Mouse (Mus musculus) intestine, embryonic 14.5 days (tissue): ENCODE results near the gene Slc44a1. TPM values are rescaled to one million over a fixed set of nuclear protein-coding genes. Genes with fewer than 3 reads are reported as not detected.

Source experiments
- ATAC-seq: fragments of 200-750 bp; cut with Nextera tagmentation; replicated peaks from 2 replicates; pipeline ENCODE4 v1.8.0; 2017; ENCODE audit warnings: low read depth, moderate number of reproducible peaks, moderate TSS enrichment, moderate library complexity; ENCODE audit not compliant: low FRiP score, low TSS enrichment
- DNase-seq: peaks from one replicate; pipeline ENCODE4 v3.0.0-alpha.2; 2018; ENCODE audit warnings: low spot score
- H3K27ac ChIP-seq: fragments of 300-500 bp; sonication (generic); 2 replicates; pipeline ENCODE4 v1.5.1; 2014; ENCODE audit warnings: low read depth, mild to moderate bottlenecking, control low read depth
- H3K27me3 ChIP-seq: fragments of 300-500 bp; sonication (generic); replicated peaks from 2 replicates; pipeline ENCODE4 v1.6.1; 2014; ENCODE audit warnings: low read length, control low read depth; ENCODE audit not compliant: control insufficient read depth, insufficient read depth
- H3K36me3 ChIP-seq: fragments of 300-500 bp; sonication (generic); 2 replicates; pipeline ENCODE4 v1.6.1; 2014; ENCODE audit warnings: low read length, control low read depth; ENCODE audit not compliant: control insufficient read depth, insufficient read depth
- H3K4me1 ChIP-seq: fragments of 300-500 bp; sonication (generic); replicated peaks from 2 replicates; pipeline ENCODE4 v1.6.1; 2014; ENCODE audit warnings: low read length, control low read depth, mixed read lengths; ENCODE audit not compliant: control insufficient read depth, insufficient read depth
- H3K4me2 ChIP-seq: fragments of 300-500 bp; sonication (generic); 2 replicates; pipeline ENCODE4 v1.6.1; 2014; ENCODE audit warnings: low read length
- H3K4me3 ChIP-seq: fragments of 300-500 bp; sonication (generic); 2 replicates; pipeline ENCODE4 v1.5.1; 2014; ENCODE audit warnings: low read depth, low read length, control low read depth, mixed read lengths
- H3K9ac ChIP-seq: fragments of 300-500 bp; sonication (generic); 2 replicates; pipeline ENCODE4 v1.6.1; 2014; ENCODE audit warnings: mild to moderate bottlenecking, low read length
- H3K9me3 ChIP-seq: fragments of 300-500 bp; sonication (generic); 2 replicates; pipeline ENCODE4 v1.6.1; 2016; ENCODE audit warnings: low read length, control low read depth; ENCODE audit not compliant: control insufficient read depth
- WGBS: fragments of 180-500 bp; shearing (Covaris S2); extraction: QIAGEN DNeasy Blood & Tissue Kit; methylation state at CpG from one replicate; pipeline ENCODE4 v1.1.7; 2014; 5-methylcytosine and 5-hydroxymethylcytosine counted together
- polyA plus RNA-seq: library from polyadenylated mRNA; unstranded; fragments of >200 nt; fragmentation: Nextera tagmentation; extraction: Ambion mirVana; gene quantifications from 2 replicates; pipeline ENCODE4 v1.2.1, GENCODE M21; 2014

Slc44a1 gene
- polyA plus RNA-seq, 1 experiment from 2014 or later = 75.1 TPM

DNA sequence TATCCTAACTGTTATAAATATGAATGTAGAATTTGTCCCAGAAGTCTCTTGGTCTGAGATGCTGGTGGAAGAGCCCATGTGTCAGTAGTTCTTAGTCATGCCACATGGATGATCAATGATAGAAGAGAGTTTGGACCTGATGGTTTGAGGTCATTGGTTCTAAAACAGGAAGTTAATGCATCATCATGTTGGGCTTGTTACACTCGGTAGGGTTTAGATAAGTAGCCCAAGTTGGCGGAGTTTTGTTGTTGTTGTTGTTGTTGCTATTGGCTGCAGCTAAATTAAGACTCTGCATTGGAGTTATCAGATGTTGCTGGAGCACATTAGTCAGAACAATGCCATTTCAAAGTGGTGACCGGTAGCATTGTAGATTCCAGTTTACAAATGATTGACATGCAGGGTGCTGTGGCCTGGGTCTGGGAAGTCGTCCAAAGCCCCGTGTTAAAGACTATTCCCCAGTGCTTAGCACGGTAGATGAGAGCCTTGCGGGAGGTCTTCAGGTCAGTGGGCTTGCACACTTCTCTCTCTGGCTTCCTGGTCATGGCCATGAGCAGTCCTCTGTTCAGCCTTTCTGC lies 198.4 kb downstream of the Slc44a1 start:
- no peaks in the 10 kb centered on the region for H3K27me3 ChIP-seq
- no peak overlapping the region for H3K9ac ChIP-seq
- no peak overlapping the region for H3K4me3 ChIP-seq
- ATAC-seq (no peak), DNase-seq (peak; percentile 46)
- H3K4me1 ChIP-seq = no peaks in the 10 kb centered on the region; the same call in 1 of the 2 replicates
- 0 out of 2 replicates have a peak, but pooled peaks cover 3% of the 10 kb centered on the region for H3K36me3 ChIP-seq
- WGBS = 89% methylated on average over 7 of the region's 7 CpGs
- no peak overlapping the region for H3K27ac ChIP-seq
- H3K4me2 ChIP-seq = no peak overlapping the region
- peaks cover 5% of the 10 kb centered on the region for H3K9me3 ChIP-seq

DNA sequence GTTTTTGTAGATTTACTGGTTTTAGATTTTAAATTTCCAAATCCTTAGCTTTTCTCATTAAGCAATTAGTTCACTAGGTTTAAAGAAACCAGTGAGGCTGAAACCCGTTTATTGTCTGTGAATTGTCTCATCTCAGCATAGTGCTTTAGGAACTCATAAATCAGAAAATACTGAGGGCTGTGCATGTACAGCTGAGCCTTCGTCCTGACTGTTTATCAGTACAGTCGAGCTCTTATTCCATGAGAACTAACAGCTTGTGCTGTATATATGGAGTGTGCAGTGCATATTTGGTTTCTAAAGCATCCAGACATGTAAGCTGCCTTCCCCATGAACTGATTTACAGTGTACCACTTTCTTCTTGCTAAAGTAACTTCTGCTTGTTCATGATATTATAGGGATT lies 217.8 kb downstream of the Slc44a1 start:
- Histone ChIP-seq H3K27ac (no peak overlapping the region), H3K4me3 (no peak overlapping the region), H3K27me3 (no peaks in the 10 kb centered on the region), H3K9me3 (no peaks in the 10 kb centered on the region), H3K36me3 (peaks cover 21% of the 10 kb centered on the region), H3K4me1 (no peaks in the 10 kb centered on the region), H3K9ac (no peak overlapping the region), H3K4me2 (no peak overlapping the region)
- WGBS = 28% methylated on average over 3 of the region's 3 CpGs
- DNase-seq (no peak), ATAC-seq (no peak)

DNA sequence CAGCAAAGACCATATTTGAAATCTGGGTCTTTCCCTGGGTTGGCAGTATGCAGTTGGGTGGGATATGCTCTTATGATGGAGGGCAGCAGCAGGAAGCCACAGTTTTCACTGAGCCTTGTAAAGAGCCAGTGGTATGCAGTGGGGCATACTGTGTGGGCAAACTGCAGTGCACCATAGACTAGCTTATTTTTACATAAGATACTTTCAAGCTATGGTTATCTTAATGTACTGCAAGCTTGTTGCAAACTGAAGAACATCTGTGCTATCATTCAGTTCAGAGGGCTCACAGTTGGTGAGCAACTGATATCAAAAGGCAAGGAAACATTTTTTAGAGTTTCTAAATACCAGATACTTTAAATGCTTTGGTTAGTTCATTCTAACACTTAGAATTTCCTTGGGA lies 220.5 kb downstream of the Slc44a1 start:
- no peak overlapping the region for H3K4me2 ChIP-seq
- DNase-seq = no peak
- H3K4me1 ChIP-seq = no peaks in the 10 kb centered on the region
- no peak for ATAC-seq
- no peak overlapping the region for H3K9ac ChIP-seq
- H3K9me3 ChIP-seq = no peaks in the 10 kb centered on the region
- H3K36me3 ChIP-seq = peaks cover 5% of the 10 kb centered on the region; the same call in 1 of the 2 replicates
- H3K4me3 ChIP-seq = no peak overlapping the region
- no peak overlapping the region for H3K27ac ChIP-seq
- no peaks in the 10 kb centered on the region for H3K27me3 ChIP-seq

Other genes with a start within 250 kb of the Slc44a1 start
- gene Fsd1l, start 191.1 kb downstream of the Slc44a1 start, polyA plus RNA-seq = 15.0 and 17.7 TPM in 2 replicates